ENCODE assay signal across 38 mouse cellular contexts in the genomic region with DNA sequence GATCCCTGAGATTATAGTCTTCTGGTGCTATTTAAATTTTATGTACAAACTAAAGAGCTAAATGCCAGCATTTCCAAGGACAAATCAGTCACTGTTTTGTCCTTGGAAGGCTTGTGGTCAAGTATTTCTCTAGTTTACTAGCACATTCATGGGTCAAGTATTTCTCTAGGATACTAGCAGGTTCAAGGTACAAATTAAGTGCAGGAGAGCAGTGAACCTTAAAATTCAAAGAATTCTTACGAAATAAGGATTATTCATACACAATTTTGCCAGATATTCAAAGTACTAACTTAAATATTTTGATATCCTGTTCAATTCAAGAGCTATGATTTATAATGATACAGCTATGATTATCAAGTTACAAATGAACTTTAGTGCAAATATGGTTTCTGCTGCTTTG. TPM values are rescaled to one million over a fixed set of nuclear protein-coding genes. Genes with fewer than 3 reads are reported as not detected.
"Had no signal": no experiment of that assay in that cellular context is flagged by ENCODE, and none has a peak within 500 bp of the region (broad histone marks: within the 10 kb centered on the region; RNA-seq: fewer than 3 reads in every experiment).

No protein-coding gene starts in this region.

- H3K4me2 ChIP-seq: embryonic facial prominence, embryonic 12.5 days; embryonic facial prominence, embryonic 13.5 days; embryonic facial prominence, embryonic 15.5 days; forebrain, embryonic 12.5 days; forebrain, embryonic 13.5 days; forebrain, embryonic 15.5 days had no signal

- ATAC-seq: forebrain, embryonic 13.5 days; forebrain, embryonic 14.5 days; forebrain, embryonic 15.5 days; forebrain, embryonic 16.5 days; forebrain, postnatal 0 days had no signal

- H3K4me3 ChIP-seq: embryonic facial prominence, embryonic 10.5 days; embryonic facial prominence, embryonic 12.5 days; embryonic facial prominence, embryonic 13.5 days; embryonic facial prominence, embryonic 15.5 days; erythroblast, embryonic 14.5 days; forebrain, embryonic 10.5 days; forebrain, embryonic 12.5 days; forebrain, embryonic 13.5 days; forebrain, embryonic 15.5 days; gastrocnemius, adult 2 months had no signal

- H3K27me3 ChIP-seq: embryonic facial prominence, embryonic 12.5 days; embryonic facial prominence, embryonic 13.5 days; embryonic facial prominence, embryonic 15.5 days; forebrain, embryonic 12.5 days; forebrain, embryonic 13.5 days; forebrain, embryonic 15.5 days had no signal

- H3K27ac ChIP-seq: embryonic facial prominence, embryonic 10.5 days; embryonic facial prominence, embryonic 12.5 days; embryonic facial prominence, embryonic 13.5 days; embryonic facial prominence, embryonic 15.5 days; forebrain, embryonic 10.5 days; forebrain, embryonic 12.5 days; forebrain, embryonic 13.5 days; forebrain, embryonic 15.5 days; gastrocnemius, adult 2 months had no signal

- H3K36me3 ChIP-seq: embryonic facial prominence, embryonic 10.5 days; embryonic facial prominence, embryonic 12.5 days; embryonic facial prominence, embryonic 13.5 days; embryonic facial prominence, embryonic 15.5 days; forebrain, embryonic 10.5 days; forebrain, embryonic 12.5 days; forebrain, embryonic 15.5 days had no signal

- H3K4me1 ChIP-seq: embryonic facial prominence, embryonic 10.5 days; embryonic facial prominence, embryonic 12.5 days; embryonic facial prominence, embryonic 13.5 days; embryonic facial prominence, embryonic 15.5 days; forebrain, embryonic 10.5 days; forebrain, embryonic 12.5 days; forebrain, embryonic 13.5 days; forebrain, embryonic 15.5 days had no signal

- H3K9ac ChIP-seq: embryonic facial prominence, embryonic 12.5 days; embryonic facial prominence, embryonic 13.5 days; embryonic facial prominence, embryonic 15.5 days; forebrain, embryonic 12.5 days; forebrain, embryonic 13.5 days; forebrain, embryonic 15.5 days; forebrain, postnatal 0 days had no signal

- DNase-seq: cerebellum, adult 2 months; cerebellum, adult 8-10 months; cerebellum, adult 9-10 months; cerebellum, adult 9-11 months; cerebellum, postnatal 10 days; cerebellum, postnatal 14 days; cerebellum, postnatal 25 days; cerebellum, postnatal 36 days; embryo, embryonic 11 days; forebrain, postnatal 0 days; gastrocnemius, adult 2 months; gastrocnemius, postnatal 10 days; gastrocnemius, postnatal 14 days; gastrocnemius, postnatal 25 days; gastrocnemius, postnatal 36 days; heart, adult 11 months; heart, adult 18-20 months had no signal

- H3K9me3 ChIP-seq: embryonic facial prominence, embryonic 10.5 days; embryonic facial prominence, embryonic 12.5 days; embryonic facial prominence, embryonic 15.5 days; forebrain, embryonic 10.5 days; forebrain, embryonic 12.5 days; forebrain, embryonic 13.5 days; forebrain, embryonic 15.5 days had no signal

RNA-seq across cellular contexts. Expression of a gene that starts 23.2 kb away (rescaled TPM):
- total RNA-seq: common myeloid progenitor, adult 5-6 weeks; forebrain, postnatal 0 days; gastrocnemius, adult 18-20 months; gastrocnemius, adult 2 months; gastrocnemius, adult 8-10 months; gastrocnemius, postnatal 10 days; gastrocnemius, postnatal 14 days; gastrocnemius, postnatal 25 days; gastrocnemius, postnatal 36 days; gastrocnemius, postnatal 4 days; granulocyte monocyte progenitor cell, adult 5-6 weeks; heart, adult 18-20 months had no signal
- polyA plus RNA-seq: cerebellum, adult 2 months; cortical plate, adult 2 months; embryonic facial prominence, embryonic 10.5 days; embryonic facial prominence, embryonic 11.5 days; embryonic facial prominence, embryonic 12.5 days; embryonic facial prominence, embryonic 13.5 days; embryonic facial prominence, embryonic 14.5 days; embryonic facial prominence, embryonic 15.5 days; erythroblast, embryonic 14.5 days; forebrain, embryonic 10.5 days; forebrain, embryonic 11.5 days; forebrain, embryonic 12.5 days; forebrain, embryonic 13.5 days; forebrain, embryonic 14.5 days; forebrain, embryonic 15.5 days; forebrain, embryonic 16.5 days; forebrain, postnatal 0 days; frontal cortex, adult 2 months had no signal
